Mouse (Mus musculus) forebrain, embryonic 16.5 days (tissue): ENCODE results near the gene Cpxm2. TPM values are rescaled to one million over a fixed set of nuclear protein-coding genes. Genes with fewer than 3 reads are reported as not detected.
A peak's percentile ranks its signal among the peaks of the same experiment; 100 is the strongest.

ENCODE experiments used
- ATAC-seq: fragments of 200-750 bp; cut with Nextera tagmentation; 2 replicates; pipeline ENCODE4 v1.8.0; 2017; ENCODE audit warnings: mild to moderate bottlenecking, moderate library complexity
- H3K27ac ChIP-seq: fragments of 300-500 bp; sonication (generic); 2 replicates; pipeline ENCODE4 v1.5.1; 2014; ENCODE audit warnings: low read length, control low read depth
- H3K27me3 ChIP-seq: fragments of 300-500 bp; sonication (generic); replicated peaks from 2 replicates; pipeline ENCODE4 v1.6.1; 2014; ENCODE audit warnings: low read length; ENCODE audit not compliant: control insufficient read depth, insufficient read depth
- H3K36me3 ChIP-seq: fragments of 300-500 bp; sonication (generic); 2 replicates; pipeline ENCODE4 v1.6.1; 2014; ENCODE audit not compliant: control insufficient read depth, insufficient read depth
- H3K4me1 ChIP-seq: fragments of 300-500 bp; sonication (generic); replicated peaks from 2 replicates; pipeline ENCODE4 v1.6.1; 2014; ENCODE audit warnings: low read length; ENCODE audit not compliant: control insufficient read depth, insufficient read depth
- H3K4me2 ChIP-seq: fragments of 300-500 bp; sonication (generic); 2 replicates; pipeline ENCODE4 v1.6.1; 2014; ENCODE audit warnings: mild to moderate bottlenecking, low read length, control low read depth
- H3K4me3 ChIP-seq: fragments of 300-500 bp; sonication (generic); replicated peaks from 2 replicates; pipeline ENCODE4 v1.5.1; 2014; ENCODE audit warnings: mild to moderate bottlenecking, low read length, control low read depth
- H3K9ac ChIP-seq: fragments of 300-500 bp; sonication (generic); replicated peaks from 2 replicates; pipeline ENCODE4 v1.6.1; 2014; ENCODE audit warnings: low read depth, low read length, control low read depth
- H3K9me3 ChIP-seq: fragments of 300-500 bp; sonication (generic); 2 replicates; pipeline ENCODE4 v1.6.1; 2016; ENCODE audit warnings: low read length; ENCODE audit not compliant: control insufficient read depth
- WGBS: fragments of 180-500 bp; shearing (Covaris S2); extraction: QIAGEN DNeasy Blood & Tissue Kit; methylation state at CpG from one replicate; pipeline ENCODE4 v1.1.7; 2014; 5-methylcytosine and 5-hydroxymethylcytosine counted together
- polyA plus RNA-seq: library from polyadenylated mRNA; unstranded; fragments of >200 nt; fragmentation: Nextera tagmentation; extraction: Ambion mirVana; gene quantifications from 2 replicates; pipeline ENCODE4 v1.2.1, GENCODE M21; 2015

The Cpxm2 gene
- polyA plus RNA-seq, 1 experiment from 2014 or later = 1.5 TPM

DNA sequence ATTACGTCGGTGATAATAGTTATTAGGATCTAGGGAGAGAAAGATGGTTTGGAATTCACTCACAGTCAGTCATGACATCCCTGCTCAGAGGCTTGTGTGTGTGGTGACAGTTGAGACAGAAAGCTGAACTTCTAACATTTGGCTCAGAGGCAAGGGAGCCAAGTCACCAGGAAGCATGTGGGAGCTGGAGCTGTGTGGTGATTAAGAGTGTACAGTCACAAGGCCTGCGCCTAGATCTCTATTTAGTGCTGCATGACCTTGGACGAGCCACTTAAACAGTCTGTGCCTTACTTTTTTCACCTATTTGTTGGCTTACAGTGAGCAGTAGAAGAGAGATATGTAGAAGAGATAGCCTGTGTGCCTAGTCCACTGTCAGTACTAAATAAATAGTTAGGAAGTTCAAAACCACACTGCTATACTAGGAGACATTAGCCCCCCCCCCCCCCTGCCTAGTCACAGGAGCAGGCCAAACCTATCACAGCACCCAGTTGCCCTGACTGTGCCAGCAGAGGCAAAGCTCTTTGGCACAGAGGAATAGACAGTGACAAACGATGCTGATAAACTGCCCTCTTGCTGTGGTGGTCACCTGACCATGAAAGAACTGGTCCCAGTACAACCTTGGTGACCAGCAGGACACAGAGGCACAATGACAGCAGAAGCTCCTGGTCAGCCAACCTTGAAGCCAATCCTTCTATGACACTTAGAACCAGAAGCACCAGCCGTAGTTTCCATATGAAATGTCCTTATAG, 83.5 kb downstream of the Cpxm2 start:
- no peaks in the 10 kb centered on the region for H3K36me3 ChIP-seq
- H3K27me3 ChIP-seq = no peaks in the 10 kb centered on the region
- ATAC-seq = no peak
- H3K4me3 ChIP-seq = no peak overlapping the region
- no peaks in the 10 kb centered on the region for H3K9me3 ChIP-seq
- no peak overlapping the region for H3K4me2 ChIP-seq
- WGBS = 88% methylated on average over 6 of the region's 6 CpGs
- no peaks in the 10 kb centered on the region for H3K4me1 ChIP-seq
- no peak overlapping the region for H3K9ac ChIP-seq
- no peak overlapping the region for H3K27ac ChIP-seq

DNA sequence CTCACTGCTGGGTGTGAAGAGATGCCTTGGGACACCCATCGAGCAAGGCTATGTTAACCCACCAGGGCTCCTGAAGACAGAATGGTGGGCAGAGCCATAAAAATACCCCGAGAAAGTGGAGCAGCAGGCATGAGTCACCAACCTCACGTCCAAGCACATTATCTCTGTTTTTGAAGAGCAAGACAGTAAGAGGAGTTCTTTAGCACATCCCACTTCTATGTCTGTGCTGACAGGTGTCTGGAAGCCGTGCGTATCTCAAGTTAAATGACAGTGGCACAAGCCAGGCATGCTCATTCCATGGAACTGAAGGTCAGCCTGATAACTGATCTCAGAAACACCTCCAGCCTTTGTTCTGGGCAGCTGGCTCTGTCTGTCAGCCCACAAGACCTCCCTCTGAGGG, 86.6 kb downstream of the Cpxm2 start:
- Histone ChIP-seq H3K27me3 (no peaks in the 10 kb centered on the region), H3K27ac (no peak overlapping the region), H3K9ac (no peak overlapping the region), H3K4me2 (no peak overlapping the region), H3K9me3 (no peaks in the 10 kb centered on the region), H3K36me3 (no peaks in the 10 kb centered on the region), H3K4me1 (no peaks in the 10 kb centered on the region), H3K4me3 (no peak overlapping the region)
- WGBS = 89% methylated on average over 5 of the region's 5 CpGs
- ATAC-seq = no peak

GRCm38 (mm10) chr7:132067511-132067910, 87.0 kb downstream of the Cpxm2 start:
- Histone ChIP-seq H3K9ac (no peak overlapping the region), H3K4me3 (no peak overlapping the region), H3K27ac (no peak overlapping the region), H3K9me3 (no peaks in the 10 kb centered on the region), H3K27me3 (no peaks in the 10 kb centered on the region), H3K4me1 (no peaks in the 10 kb centered on the region), H3K4me2 (no peak overlapping the region), H3K36me3 (no peaks in the 10 kb centered on the region)
- ATAC-seq = no peak
- WGBS = 88% methylated on average over 5 of the region's 5 CpGs

DNA sequence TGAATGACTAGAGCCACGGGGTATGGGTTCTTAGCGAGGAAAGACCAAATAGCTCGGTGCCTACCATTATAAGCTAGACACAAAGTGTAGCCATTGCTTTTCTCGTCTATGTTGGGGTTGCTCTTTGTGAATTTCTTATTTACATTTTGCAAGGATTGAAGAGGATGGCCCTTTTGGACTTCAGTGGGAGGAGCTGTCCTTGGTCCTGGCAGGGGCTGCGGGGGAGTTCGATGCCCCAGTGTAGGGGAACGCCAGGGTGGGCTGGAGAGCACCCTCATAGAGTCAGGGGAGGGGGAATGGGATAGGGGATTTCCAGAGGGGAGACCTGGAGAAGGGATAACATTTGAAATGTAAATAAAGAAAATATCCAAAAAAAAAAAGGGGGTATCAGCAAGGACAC, 94.4 kb downstream of the Cpxm2 start:
- H3K4me3 ChIP-seq = no peak overlapping the region
- no peak overlapping the region for H3K9ac ChIP-seq
- H3K9me3 ChIP-seq = no peaks in the 10 kb centered on the region
- H3K4me2 ChIP-seq = no peak overlapping the region
- H3K4me1 ChIP-seq = no peaks in the 10 kb centered on the region
- H3K27me3 ChIP-seq = no peaks in the 10 kb centered on the region; the same call in 1 of the 2 replicates
- WGBS = 77% methylated on average over 7 of the region's 7 CpGs
- H3K36me3 ChIP-seq = no peaks in the 10 kb centered on the region
- ATAC-seq = no peak
- no peak overlapping the region for H3K27ac ChIP-seq

- 36% methylated on average over 7 of the region's 7 CpGs for WGBS
- H3K27ac ChIP-seq = no peak overlapping the region
- no peak overlapping the region for H3K4me3 ChIP-seq
- no peak overlapping the region for H3K4me2 ChIP-seq
- H3K27me3 ChIP-seq = no peaks in the 10 kb centered on the region
- H3K9me3 ChIP-seq = no peaks in the 10 kb centered on the region
- no peak overlapping the region for H3K9ac ChIP-seq
- ATAC-seq = no peak
- H3K36me3 ChIP-seq = no peaks in the 10 kb centered on the region
- H3K4me1 ChIP-seq = no peaks in the 10 kb centered on the region
Measured at GRCm38 (mm10) chr7:132056565-132056964, 98.0 kb downstream of the Cpxm2 start.

DNA sequence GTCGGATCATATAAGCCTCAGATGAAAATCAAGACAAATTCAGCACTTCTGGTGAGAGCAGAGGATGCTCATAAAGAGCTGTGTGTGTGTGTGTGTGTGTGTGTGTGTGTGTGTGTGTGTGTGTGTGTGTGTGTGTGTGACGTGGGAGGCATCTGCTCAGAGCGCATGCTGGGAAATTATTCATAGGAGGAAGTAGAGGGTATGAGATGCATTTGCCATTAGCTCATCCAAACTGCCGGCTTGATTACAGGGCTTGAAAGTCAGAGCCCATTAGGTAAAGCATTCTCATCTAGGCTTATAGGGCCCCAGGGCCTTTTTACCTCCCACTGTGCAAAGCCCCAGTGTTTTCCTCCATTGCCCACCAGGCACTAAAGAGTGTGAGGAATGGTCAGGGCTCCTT, 107.9 kb downstream of the Cpxm2 start:
- H3K27me3 ChIP-seq = no peaks in the 10 kb centered on the region
- H3K27ac ChIP-seq = no peak overlapping the region
- no peak overlapping the region for H3K4me2 ChIP-seq
- H3K4me1 ChIP-seq = peaks cover 3% of the 10 kb centered on the region; the same call in 1 of the 2 replicates
- H3K9me3 ChIP-seq = no peaks in the 10 kb centered on the region
- no peak overlapping the region for H3K9ac ChIP-seq
- H3K36me3 ChIP-seq = no peaks in the 10 kb centered on the region
- WGBS = 34% methylated on average over 4 of the region's 4 CpGs
- ATAC-seq = no peak
- H3K4me3 ChIP-seq = no peak overlapping the region

- 32% methylated on average over 6 of the region's 6 CpGs for WGBS
Measured at GRCm38 (mm10) chr7:132031940-132032531, 122.5 kb downstream of the Cpxm2 start.

DNA sequence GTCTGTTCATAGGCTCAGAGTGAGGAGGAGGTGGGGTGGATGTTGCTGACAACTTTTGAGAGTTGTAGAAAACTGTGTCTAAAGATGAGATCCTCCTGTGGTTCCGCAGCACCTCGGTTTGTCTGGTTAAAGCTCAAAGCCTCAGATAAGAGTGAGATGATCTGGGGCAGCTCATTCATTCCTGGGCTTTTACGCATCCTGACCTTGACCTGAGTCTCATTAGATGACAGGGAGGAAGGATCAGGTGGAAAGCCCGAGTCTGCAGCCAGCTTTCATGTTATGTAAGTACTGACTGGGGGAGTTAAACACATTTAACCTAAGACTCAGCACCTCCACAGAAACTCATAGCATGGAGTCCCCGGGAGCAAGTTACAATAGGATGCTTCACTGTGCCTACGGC, 127.9 kb downstream of the Cpxm2 start:
- H3K27ac ChIP-seq = no peak overlapping the region
- no peaks in the 10 kb centered on the region for H3K9me3 ChIP-seq
- whole genome bisulfite sequencing = 82% methylated on average over 6 of the region's 6 CpGs
- no peak overlapping the region for H3K4me2 ChIP-seq
- H3K4me3 ChIP-seq = no peak overlapping the region
- ATAC-seq = no peak
- H3K27me3 ChIP-seq = no peaks in the 10 kb centered on the region
- H3K36me3 ChIP-seq = no peaks in the 10 kb centered on the region
- H3K4me1 ChIP-seq = no peaks in the 10 kb centered on the region; the same call in 1 of the 2 replicates
- no peak overlapping the region for H3K9ac ChIP-seq

More at GRCm38 (mm10) chr7:132031940-132032531, 122.5 kb downstream of the Cpxm2 start:
- no peak overlapping the region for H3K4me3 ChIP-seq
- H3K36me3 ChIP-seq = no peaks in the 10 kb centered on the region
- H3K27ac ChIP-seq = no peak overlapping the region
- H3K4me2 ChIP-seq = no peak overlapping the region
- H3K27me3 ChIP-seq = no peaks in the 10 kb centered on the region
- no peak overlapping the region for H3K9ac ChIP-seq
- H3K9me3 ChIP-seq = no peaks in the 10 kb centered on the region
- H3K4me1 ChIP-seq = peaks cover 7% of the 10 kb centered on the region
- ATAC-seq = 0 out of 2 replicates have a peak, but pooled peaks have one; percentile 33

DNA sequence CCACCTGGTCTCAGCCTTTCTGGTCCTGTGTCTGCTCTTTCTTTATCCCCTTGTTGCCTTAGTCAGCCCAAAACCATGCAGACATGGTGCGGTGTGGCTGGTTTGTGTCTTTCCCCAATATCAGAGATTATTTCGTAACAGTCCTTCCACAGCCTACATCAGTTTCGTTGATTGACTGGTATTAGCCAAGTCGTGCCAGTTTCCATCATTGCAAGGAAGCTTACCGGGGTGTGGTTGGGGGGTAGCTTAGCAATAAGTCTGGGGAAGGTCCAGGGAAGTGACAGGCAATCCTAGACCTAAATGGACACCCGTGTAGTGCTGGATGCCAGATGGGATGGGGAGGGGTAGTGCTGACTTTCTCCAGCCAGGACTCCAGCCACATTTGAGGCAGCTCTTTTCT, 128.9 kb downstream of the Cpxm2 start:
- ATAC-seq = no peak
- H3K4me2 ChIP-seq = no peak overlapping the region
- H3K27me3 ChIP-seq = no peaks in the 10 kb centered on the region
- 0 out of 2 replicates have a peak, but pooled peaks cover 3% of the 10 kb centered on the region for H3K9me3 ChIP-seq
- 57% methylated on average over 6 of the region's 6 CpGs for WGBS
- H3K27ac ChIP-seq = no peak overlapping the region
- H3K9ac ChIP-seq = no peak overlapping the region
- no peaks in the 10 kb centered on the region for H3K36me3 ChIP-seq
- H3K4me3 ChIP-seq = no peak overlapping the region
- H3K4me1 ChIP-seq = no peaks in the 10 kb centered on the region; the same call in 1 of the 2 replicates
